Mouse (Mus musculus) lung, embryonic 16.5 days (tissue): ENCODE measurements at regions not wholly inside any gene's neighbourhood (a gene's known extent, or its start where the extent isn't known, plus 50 kb on each side); places are given as distances from the start of the nearest gene placed in this dataset.
"Not testable (repeated sequence)": the region's sequence is repeated elsewhere in the genome, so short reads cannot be mapped to it uniquely, and the experiment has no call there.

ENCODE experiments used
- ATAC-seq: fragments of 200-750 bp; cut with Nextera tagmentation; 2 replicates; pipeline ENCODE4 v1.8.0; 2017; ENCODE audit warnings: low read depth, mild to moderate bottlenecking, moderate library complexity
- H3K27ac ChIP-seq: fragments of 300-500 bp; sonication (generic); 2 replicates; pipeline ENCODE4 v1.5.1; 2014; ENCODE audit warnings: mild to moderate bottlenecking, control low read depth, low read length
- H3K27me3 ChIP-seq: fragments of 300-500 bp; sonication (generic); 2 replicates; pipeline ENCODE4 v1.6.1; 2014; ENCODE audit warnings: low read depth, low read length, mixed read lengths; ENCODE audit not compliant: control insufficient read depth, insufficient read depth
- H3K36me3 ChIP-seq: fragments of 300-500 bp; sonication (generic); 2 replicates; pipeline ENCODE4 v1.6.1; 2014; ENCODE audit warnings: low read length; ENCODE audit not compliant: control insufficient read depth, insufficient read depth
- H3K4me1 ChIP-seq: fragments of 300-500 bp; sonication (generic); replicated peaks from 2 replicates; pipeline ENCODE4 v1.6.1; 2014; ENCODE audit warnings: low read length, mixed read lengths; ENCODE audit not compliant: control insufficient read depth, insufficient read depth
- H3K4me2 ChIP-seq: fragments of 300-500 bp; sonication (generic); 2 replicates; pipeline ENCODE4 v1.6.1; 2014; ENCODE audit warnings: low read depth, low read length, control low read depth
- H3K4me3 ChIP-seq: fragments of 300-500 bp; sonication (generic); 2 replicates; pipeline ENCODE4 v1.5.1; 2014; ENCODE audit warnings: mild to moderate bottlenecking, low read length, control low read depth
- H3K9ac ChIP-seq: fragments of 300-500 bp; sonication (generic); 2 replicates; pipeline ENCODE4 v1.6.1; 2014; ENCODE audit warnings: low read length, control low read depth
- H3K9me3 ChIP-seq: fragments of 300-500 bp; sonication (generic); 2 replicates; pipeline ENCODE4 v1.6.1; 2016; ENCODE audit warnings: low read length; ENCODE audit not compliant: control insufficient read depth
- WGBS: fragments of 180-500 bp; shearing (Covaris S2); extraction: QIAGEN DNeasy Blood & Tissue Kit; methylation state at CpG from one replicate; pipeline ENCODE4 v1.1.7; 2014; 5-methylcytosine and 5-hydroxymethylcytosine counted together

GRCm38 (mm10) chr7:75394866-75395580, 60.3 kb upstream of the Akap13 start:
- ATAC-seq, result no peak
- WGBS, result 41% methylated on average over 8 of the region's 8 CpGs
- H3K27ac ChIP-seq, result peak overlapping the region; percentile 52
- no peak overlapping the region for H3K4me3 ChIP-seq
- no peaks in the 10 kb centered on the region for H3K27me3 ChIP-seq
- H3K9ac ChIP-seq, result no peak overlapping the region
- H3K4me2 ChIP-seq, result no peak overlapping the region
- H3K4me1 ChIP-seq, result peaks cover 7% of the 10 kb centered on the region; the same call in 1 of the 2 replicates
- no peaks in the 10 kb centered on the region for H3K9me3 ChIP-seq
- H3K36me3 ChIP-seq, result no peaks in the 10 kb centered on the region

- Histone ChIP-seq H3K27ac (no peak overlapping the region), H3K4me2 (no peak overlapping the region), H3K4me3 (no peak overlapping the region), H3K9ac (no peak overlapping the region), H3K36me3 (no peaks in the 10 kb centered on the region), H3K4me1 (peaks cover 7% of the 10 kb centered on the region; the same call in 1 of the 2 replicates), H3K9me3 (no peaks in the 10 kb centered on the region), H3K27me3 (no peaks in the 10 kb centered on the region)
- ATAC-seq, result peak; percentile 46; the same call in 1 of the 2 replicates
- WGBS, result 4% methylated on average over 7 of the region's 7 CpGs
Observed at GRCm38 (mm10) chr7:75397559-75397958, 57.8 kb upstream of the Akap13 start.

DNA sequence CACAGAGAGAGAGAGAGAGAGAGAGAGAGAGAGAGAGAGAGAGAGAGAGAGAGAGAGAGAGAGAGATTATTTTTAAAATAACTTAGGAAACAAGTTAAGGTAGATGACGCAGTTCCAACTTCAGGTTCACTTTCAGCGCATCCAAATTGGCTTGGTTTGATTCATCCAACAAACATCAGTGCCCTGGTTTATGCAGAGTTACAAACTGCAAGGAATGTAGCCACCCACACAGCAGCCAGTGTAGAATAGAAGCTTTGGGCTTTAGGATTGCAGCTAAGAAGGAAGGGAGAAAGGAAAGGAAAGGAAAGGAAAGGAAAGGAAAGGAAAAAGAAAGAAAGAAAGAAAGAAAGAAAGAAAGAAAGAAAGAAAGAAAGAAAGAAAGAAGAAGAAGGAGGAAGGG, 56.9 kb upstream of the Akap13 start:
- not testable (repeated sequence) for H3K27ac ChIP-seq, H3K27me3 ChIP-seq, H3K9me3 ChIP-seq, H3K4me2 ChIP-seq, ATAC-seq, H3K4me3 ChIP-seq, H3K4me1 ChIP-seq, H3K36me3 ChIP-seq, H3K9ac ChIP-seq
- 82% methylated on average over 2 of the region's 2 CpGs for WGBS

- Histone ChIP-seq H3K9me3 (no peaks in the 10 kb centered on the region), H3K4me2 (no peak overlapping the region), H3K36me3 (no peaks in the 10 kb centered on the region), H3K4me3 (no peak overlapping the region), H3K4me1 (peaks cover 7% of the 10 kb centered on the region; the same call in 1 of the 2 replicates), H3K27me3 (no peaks in the 10 kb centered on the region), H3K9ac (no peak overlapping the region), H3K27ac (no peak overlapping the region)
- 46% methylated on average over 7 of the region's 7 CpGs for WGBS
- peak; percentile 89 for ATAC-seq
Observed at GRCm38 (mm10) chr7:75398904-75399724, 56.2 kb upstream of the Akap13 start.

- no peaks in the 10 kb centered on the region for H3K36me3 ChIP-seq
- H3K9ac ChIP-seq, result no peak overlapping the region
- H3K27ac ChIP-seq, result no peak overlapping the region
- H3K27me3 ChIP-seq, result no peaks in the 10 kb centered on the region
- no peak overlapping the region for H3K4me3 ChIP-seq
- H3K4me1 ChIP-seq, result peaks cover 7% of the 10 kb centered on the region; the same call in 1 of the 2 replicates
- H3K4me2 ChIP-seq, result no peak overlapping the region
- no peaks in the 10 kb centered on the region for H3K9me3 ChIP-seq
- ATAC-seq, result no peak
- 65% methylated on average over 2 of the region's 2 CpGs for WGBS
Observed at GRCm38 (mm10) chr7:75400471-75400870, 54.9 kb upstream of the Akap13 start.

DNA sequence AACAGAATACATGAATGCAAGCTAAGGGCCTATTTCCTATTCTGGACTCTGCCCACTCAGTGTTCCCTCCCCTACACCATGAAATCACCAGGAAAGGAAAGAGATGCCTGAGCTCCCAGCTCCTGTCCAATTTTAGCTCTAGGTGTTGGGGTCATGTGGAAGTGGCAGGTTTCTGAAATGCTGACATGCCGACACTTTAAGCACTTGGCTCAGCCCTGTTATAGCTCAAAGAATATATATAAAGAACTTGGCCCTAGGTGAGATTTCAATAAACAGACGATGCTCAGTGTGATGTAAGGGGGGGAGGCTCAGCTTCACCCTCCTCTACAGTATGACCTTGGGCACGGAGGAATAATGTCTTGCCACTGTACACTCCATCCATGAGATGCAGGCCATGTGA, 50.4 kb upstream of the Akap13 start:
- ATAC-seq, result no peak

More for the DNA sequence above, 50.4 kb upstream of the Akap13 start:
- H3K36me3 ChIP-seq, result no peaks in the 10 kb centered on the region
- H3K9ac ChIP-seq, result no peak overlapping the region
- no peaks in the 10 kb centered on the region for H3K27me3 ChIP-seq
- 68% methylated on average over 3 of the region's 3 CpGs for WGBS
- no peaks in the 10 kb centered on the region for H3K9me3 ChIP-seq
- H3K4me2 ChIP-seq, result no peak overlapping the region
- H3K4me3 ChIP-seq, result no peak overlapping the region
- H3K4me1 ChIP-seq, result no peaks in the 10 kb centered on the region
- H3K27ac ChIP-seq, result no peak overlapping the region
